Mouse (Mus musculus): ENCODE measurements around the gene Stk16. TPM values are rescaled to one million over a fixed set of nuclear protein-coding genes. Genes with fewer than 3 reads are reported as not detected.

Gene Stk16
- total and polyA plus RNA-seq, 3 experiments = 48.6 to 67.3 (median 60.6) TPM

GRCm38 (mm10) chr1:75180741-75181140 lies 29.9 kb upstream of the Stk16 start:
- Histone ChIP-seq H3K4me2 (ENCODE audit: insufficient read depth, low read depth, poor library complexity, severe bottlenecking) (peak overlapping the region; percentile 24; the same call in 1 of the 2 replicates), H3K9me3 (replicated peaks; ENCODE audit: low read length) (peaks cover 3% of the 10 kb centered on the region), H3K27ac (ENCODE audit: insufficient read depth, low read depth) (no peak overlapping the region), H3K9ac (ENCODE audit: insufficient read depth, low read depth) (no peak overlapping the region), H3K4me3 (replicated peaks in 1 of 3; ENCODE audit: low read depth in 2 of 3, low read length in 2 of 3, poor library complexity in 1 of 3) (peak overlapping the region in 1 of 3 experiments; percentile 80), H3K4me1 (ENCODE audit: control insufficient read depth in 1 of 2, insufficient read depth in 2 of 2) (peaks cover 0 to 20% of the 10 kb centered on the region in 2 experiments; a peak in 3 of 4 replicates), H3K27me3 (replicated peaks) (no peaks in the 10 kb centered on the region), H3K36me3 (replicated peaks in 1 of 2; ENCODE audit: control insufficient read depth in 1 of 2, insufficient read depth in 1 of 2, low read length in 1 of 2) (peaks cover 45 to 73% of the 10 kb centered on the region in 2 experiments), H3K79me2 (replicated peaks; ENCODE audit: control insufficient read depth, extremely low read depth, insufficient read depth, poor library complexity, severe bottlenecking) (no peaks in the 10 kb centered on the region)
- dilution Hi-C loops (cut with MboI; ENCODE audit: extremely low pct_ligation_motif_present, extremely low pct_unique_long_range_greater_than_20kb, low sequenced_read_pairs) (no loop called here), in situ Hi-C loops (cut with MboI; ENCODE audit: low pct_ligation_motif_present, low pct_unique_long_range_greater_than_20kb, low sequenced_read_pairs) (no loop called here)
- TF ChIP-seq BHLHE40 (IDR thresholded peaks at IDR 0.05; ENCODE audit: low read depth, low read length) (no peak), RCOR1 (conservative IDR thresholded peaks at IDR 0.05; ENCODE audit: low read depth, low read length) (no peak)
- DNase-seq (ENCODE audit: extremely low read depth) = no peak

- dilution Hi-C loops (cut with MboI; ENCODE audit: extremely low pct_ligation_motif_present, extremely low pct_unique_long_range_greater_than_20kb, low sequenced_read_pairs) (no loop called here), in situ Hi-C loops (cut with MboI; ENCODE audit: low pct_ligation_motif_present, low pct_unique_long_range_greater_than_20kb, low sequenced_read_pairs) (no loop called here)
- Histone ChIP-seq H3K4me3 (replicated peaks in 1 of 3; ENCODE audit: low read depth in 2 of 3, low read length in 2 of 3, poor library complexity in 1 of 3) (no peak overlapping the region), H3K27me3 (replicated peaks) (no peaks in the 10 kb centered on the region), H3K9me3 (replicated peaks; ENCODE audit: low read length) (peaks cover 3% of the 10 kb centered on the region), H3K79me2 (replicated peaks; ENCODE audit: control insufficient read depth, extremely low read depth, insufficient read depth, poor library complexity, severe bottlenecking) (no peaks in the 10 kb centered on the region), H3K9ac (ENCODE audit: insufficient read depth, low read depth) (no peak overlapping the region), H3K27ac (ENCODE audit: insufficient read depth, low read depth) (no peak overlapping the region), H3K36me3 (replicated peaks in 1 of 2; ENCODE audit: control insufficient read depth in 1 of 2, insufficient read depth in 1 of 2, low read length in 1 of 2) (peaks cover 45 to 73% of the 10 kb centered on the region in 2 experiments), H3K4me1 (ENCODE audit: control insufficient read depth in 1 of 2, insufficient read depth in 2 of 2) (peaks cover 0 to 20% of the 10 kb centered on the region in 2 experiments; a peak in 3 of 4 replicates), H3K4me2 (ENCODE audit: insufficient read depth, low read depth, poor library complexity, severe bottlenecking) (no peak overlapping the region)
- no peak for TF ChIP-seq ZNF384 (IDR thresholded peaks at IDR 0.05; ENCODE audit: low read depth, low read length)
- no peak for TF ChIP-seq SIN3A (IDR thresholded peaks at IDR 0.05; ENCODE audit: low read length)
- no peak for TF ChIP-seq MEF2A (IDR thresholded peaks at IDR 0.05; ENCODE audit: borderline replicate concordance, low read depth, low read length)
- TF ChIP-seq E2F4 (IDR thresholded peaks at IDR 0.05; ENCODE audit: insufficient replicate concordance, low read depth, low read length) = no peak
- no peak for TF ChIP-seq ELF1 (IDR thresholded peaks at IDR 0.05; ENCODE audit: low read depth, low read length)
- no peak for TF ChIP-seq PAX5 (IDR thresholded peaks at IDR 0.05; ENCODE audit: low read length)
- TF ChIP-seq CTCF (conservative IDR thresholded peaks at IDR 0.05 in 1 of 2, IDR thresholded peaks at IDR 0.05 in 1 of 2; ENCODE audit: low read depth in 2 of 2, low read length in 2 of 2) = no peak
- TF ChIP-seq MYC (IDR thresholded peaks at IDR 0.05; ENCODE audit: low read depth, low read length) = no peak
- no peak for DNase-seq (ENCODE audit: extremely low read depth)
Measured at GRCm38 (mm10) chr1:75181377-75181870, 29.2 kb upstream of the Stk16 start.

GRCm38 (mm10) chr1:75182160-75182559 lies 28.5 kb upstream of the Stk16 start:
- in situ Hi-C loops (cut with MboI; ENCODE audit: low pct_ligation_motif_present, low pct_unique_long_range_greater_than_20kb, low sequenced_read_pairs) (no loop called here), dilution Hi-C loops (cut with MboI; ENCODE audit: extremely low pct_ligation_motif_present, extremely low pct_unique_long_range_greater_than_20kb, low sequenced_read_pairs) (no loop called here)
- H3K79me2 ChIP-seq (replicated peaks; ENCODE audit: control insufficient read depth, extremely low read depth, insufficient read depth, poor library complexity, severe bottlenecking) = no peaks in the 10 kb centered on the region
- H3K4me3 ChIP-seq (replicated peaks in 1 of 3; ENCODE audit: low read depth in 2 of 3, low read length in 2 of 3, poor library complexity in 1 of 3) = no peak overlapping the region
- no peak overlapping the region for H3K9ac ChIP-seq (ENCODE audit: insufficient read depth, low read depth)
- DNase-seq (ENCODE audit: extremely low read depth) = no peak
- no peak overlapping the region for H3K27ac ChIP-seq (ENCODE audit: insufficient read depth, low read depth)
- H3K9me3 ChIP-seq (replicated peaks; ENCODE audit: low read length) = peaks cover 3% of the 10 kb centered on the region
- H3K36me3 ChIP-seq (replicated peaks in 1 of 2; ENCODE audit: control insufficient read depth in 1 of 2, insufficient read depth in 1 of 2, low read length in 1 of 2) = peaks cover 49 to 74% of the 10 kb centered on the region in 2 experiments
- H3K4me2 ChIP-seq (ENCODE audit: insufficient read depth, low read depth, poor library complexity, severe bottlenecking) = no peak overlapping the region
- no peaks in the 10 kb centered on the region for H3K27me3 ChIP-seq (replicated peaks)
- H3K4me1 ChIP-seq (ENCODE audit: control insufficient read depth in 1 of 2, insufficient read depth in 2 of 2) = peaks cover 0 to 20% of the 10 kb centered on the region in 2 experiments; a peak in 3 of 4 replicates
- no peak for TF ChIP-seq ELF1 (IDR thresholded peaks at IDR 0.05; ENCODE audit: low read depth, low read length)
- TF ChIP-seq ZNF384 (IDR thresholded peaks at IDR 0.05; ENCODE audit: low read depth, low read length) = peak; percentile 78
- no peak for TF ChIP-seq NELFE (IDR thresholded peaks at IDR 0.05; ENCODE audit: low read depth, low read length)
- no peak for TF ChIP-seq USF2 (conservative IDR thresholded peaks at IDR 0.05; ENCODE audit: low read depth, low read length)
- no peak for TF ChIP-seq GABPA (IDR thresholded peaks at IDR 0.05; ENCODE audit: insufficient replicate concordance, low read depth, low read length)
- TF ChIP-seq PAX5 (IDR thresholded peaks at IDR 0.05; ENCODE audit: low read length) = no peak
- TF ChIP-seq USF1 (IDR thresholded peaks at IDR 0.05; ENCODE audit: low read depth, low read length) = no peak
- TF ChIP-seq RAD21 (IDR thresholded peaks at IDR 0.05; ENCODE audit: low read depth, low read length) = no peak; the same call in 1 of the 2 replicates
- no peak for TF ChIP-seq TBP (conservative IDR thresholded peaks at IDR 0.05; ENCODE audit: low read depth, low read length)
- peak in 1 of 2 experiments; percentile 33; a peak in 1 of 4 replicates for TF ChIP-seq CTCF (conservative IDR thresholded peaks at IDR 0.05 in 1 of 2, IDR thresholded peaks at IDR 0.05 in 1 of 2; ENCODE audit: low read depth in 2 of 2, low read length in 2 of 2)
- no peak for TF ChIP-seq MYC (IDR thresholded peaks at IDR 0.05; ENCODE audit: low read depth, low read length)
- TF ChIP-seq JUN (IDR thresholded peaks at IDR 0.05; ENCODE audit: insufficient read depth, low read depth, low read length) = no peak
- TF ChIP-seq JUND (conservative IDR thresholded peaks at IDR 0.05; ENCODE audit: low read depth, low read length) = no peak
- TF ChIP-seq BHLHE40 (IDR thresholded peaks at IDR 0.05; ENCODE audit: low read depth, low read length) = no peak
- TF ChIP-seq POLR2A (IDR thresholded peaks at IDR 0.05; ENCODE audit: low read depth, low read length) = no peak
